Mouse (Mus musculus): ENCODE measurements around the gene Myo19.

GRCm38 (mm10) chr11:84944639-84945435, 64.9 kb downstream of the Myo19 start:
- TF ChIP-seq CTCF (IDR thresholded peaks at IDR 0.05; ENCODE audit: borderline replicate concordance, insufficient read depth, low read depth, low read length) (no peak), POLR2A (IDR thresholded peaks at IDR 0.05; ENCODE audit: borderline replicate concordance, insufficient read depth, low read length) (no peak)

All from cerebellum, adult 2 months (tissue).